Mouse (Mus musculus) testis, adult 2 months (tissue): ENCODE measurements around the gene Suclg1.

Source experiments
- CTCF ChIP-seq: fragments of 200-500 bp; IDR thresholded peaks from 2 replicates; pipeline ENCODE4 v1.5.1; 2012; ENCODE audit warnings: low read depth, mild to moderate bottlenecking, inconsistent platforms, low read length, moderate library complexity; ENCODE audit not compliant: control insufficient read depth, insufficient read depth, insufficient replicate concordance
- POLR2A ChIP-seq: fragments of 200-500 bp; IDR thresholded peaks from 2 replicates; pipeline ENCODE4 v1.6.1; 2012; ENCODE audit warnings: low read depth, mild to moderate bottlenecking, inconsistent platforms, low read length, moderate library complexity; ENCODE audit not compliant: control insufficient read depth

DNA sequence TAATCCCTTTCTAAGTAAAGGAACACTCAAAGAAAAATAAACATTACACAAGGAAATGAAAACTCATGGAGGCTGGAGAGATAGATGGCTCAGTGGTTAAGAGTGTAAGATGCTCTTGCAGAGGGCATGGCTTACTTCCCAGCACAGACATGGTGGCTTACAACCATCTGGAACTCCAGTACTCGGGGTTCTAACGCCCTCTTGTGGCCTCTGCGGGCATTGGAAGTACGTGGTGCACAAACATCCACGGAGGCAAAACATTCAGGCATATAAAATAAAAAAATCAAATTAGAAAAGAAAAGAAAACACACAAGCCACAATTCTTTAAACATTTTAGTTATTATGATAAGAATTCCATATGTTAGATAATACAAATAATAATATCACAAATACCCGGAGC is 63.2 kb downstream of the Suclg1 start:
- no peak for TF ChIP-seq POLR2A
- peak; percentile 45; the same call in 1 of the 2 replicates for TF ChIP-seq CTCF
